Mouse (Mus musculus) ES-Bruce4 (cell line): ENCODE measurements at regions not wholly inside any gene's neighbourhood (a gene's known extent, or its start where the extent isn't known, plus 50 kb on each side); places are given as distances from the start of the nearest gene placed in this dataset.

Experiments used
- CTCF ChIP-seq: IDR thresholded peaks from one replicate; pipeline ENCODE4 v1.8.1; 2011; ENCODE audit warnings: low read depth, low read length
- EP300 ChIP-seq: IDR thresholded peaks from 2 replicates; pipeline ENCODE4 v1.6.1; 2011; ENCODE audit warnings: low read depth, low read length; ENCODE audit not compliant: insufficient read depth
- POLR2A ChIP-seq: IDR thresholded peaks from one replicate; pipeline ENCODE4 v1.8.1; 2011; ENCODE audit warnings: low read length; ENCODE audit not compliant: insufficient read depth

GRCm38 (mm10) chr9:14200852-14201251 lies 74.0 kb upstream of the Sesn3 start:
- no peak for TF ChIP-seq CTCF
- TF ChIP-seq POLR2A = no peak
- TF ChIP-seq EP300 = no peak
